Mouse (Mus musculus) embryonic facial prominence, embryonic 12.5 days (tissue): ENCODE measurements around the gene Colec11. TPM values are rescaled to one million over a fixed set of nuclear protein-coding genes. Genes with fewer than 3 reads are reported as not detected.

Experiments used
- ATAC-seq: fragments of 200-750 bp; cut with Nextera tagmentation; 2 replicates; pipeline ENCODE4 v1.8.0; 2017; ENCODE audit not compliant: insufficient number of reproducible peaks, insufficient read depth, low FRiP score, low TSS enrichment
- H3K27ac ChIP-seq: fragments of 300-500 bp; sonication (generic); 2 replicates; pipeline ENCODE4 v1.5.1; 2016; ENCODE audit warnings: mild to moderate bottlenecking
- H3K27me3 ChIP-seq: fragments of 300-500 bp; sonication (generic); 2 replicates; pipeline ENCODE4 v1.6.1; 2016; ENCODE audit warnings: mild to moderate bottlenecking, moderate library complexity
- H3K36me3 ChIP-seq: fragments of 300-500 bp; sonication (generic); 2 replicates; pipeline ENCODE4 v1.6.1; 2016; ENCODE audit warnings: mild to moderate bottlenecking
- H3K4me1 ChIP-seq: fragments of 300-500 bp; sonication (generic); 2 replicates; pipeline ENCODE4 v1.6.1; 2016
- H3K4me2 ChIP-seq: fragments of 300-500 bp; sonication (generic); replicated peaks from 2 replicates; pipeline ENCODE4 v1.6.1; 2016; ENCODE audit warnings: mild to moderate bottlenecking, moderate library complexity
- H3K4me3 ChIP-seq: fragments of 300-500 bp; sonication (generic); 2 replicates; pipeline ENCODE4 v1.5.1; 2016; ENCODE audit warnings: mild to moderate bottlenecking
- H3K9ac ChIP-seq: fragments of 300-500 bp; sonication (generic); 2 replicates; pipeline ENCODE4 v1.6.1; 2016; ENCODE audit warnings: mild to moderate bottlenecking, moderate library complexity
- H3K9me3 ChIP-seq: fragments of 300-500 bp; sonication (generic); 2 replicates; pipeline ENCODE4 v1.6.1; 2016; ENCODE audit warnings: mild to moderate bottlenecking, moderate library complexity
- WGBS: fragments of 180-500 bp; shearing (Covaris S2); methylation state at CpG from one replicate; pipeline ENCODE4 v1.1.7; 2016; 5-methylcytosine and 5-hydroxymethylcytosine counted together
- polyA plus RNA-seq: library from polyadenylated mRNA; unstranded; fragments of >200 nt; fragmentation: Nextera tagmentation; extraction: Ambion mirVana; gene quantifications from 2 replicates; pipeline ENCODE4 v1.2.1, GENCODE M21; 2016

Colec11 gene
- polyA plus RNA-seq, 1 experiment from 2014 or later: 0.37 TPM

GRCm38 (mm10) chr12:28598110-28598509 lies 25.1 kb downstream of the Colec11 start:
- no peak overlapping the region for H3K9ac ChIP-seq
- 0 out of 2 replicates have a peak, but pooled peaks cover 7% of the 10 kb centered on the region for H3K4me1 ChIP-seq
- ATAC-seq: no peak
- no peak overlapping the region for H3K4me2 ChIP-seq
- WGBS: 53% methylated on average over 3 of the region's 3 CpGs
- no peaks in the 10 kb centered on the region for H3K27me3 ChIP-seq
- H3K9me3 ChIP-seq: no peaks in the 10 kb centered on the region
- H3K27ac ChIP-seq: no peak overlapping the region
- no peak overlapping the region for H3K4me3 ChIP-seq
- no peaks in the 10 kb centered on the region for H3K36me3 ChIP-seq

GRCm38 (mm10) chr12:28597699-28598098 lies 25.5 kb downstream of the Colec11 start:
- WGBS: 90% methylated on average over 9 of the region's 9 CpGs
- Histone ChIP-seq H3K4me3 (no peak overlapping the region), H3K4me1 (0 out of 2 replicates have a peak, but pooled peaks cover 8% of the 10 kb centered on the region), H3K4me2 (no peak overlapping the region), H3K27ac (no peak overlapping the region), H3K27me3 (no peaks in the 10 kb centered on the region), H3K9me3 (no peaks in the 10 kb centered on the region), H3K9ac (no peak overlapping the region), H3K36me3 (no peaks in the 10 kb centered on the region)
- no peak for ATAC-seq

- no peaks in the 10 kb centered on the region for H3K27me3 ChIP-seq
- H3K4me3 ChIP-seq: no peak overlapping the region
- no peak overlapping the region for H3K4me2 ChIP-seq
- no peak overlapping the region for H3K27ac ChIP-seq
- no peak overlapping the region for H3K9ac ChIP-seq
- H3K4me1 ChIP-seq: 0 out of 2 replicates have a peak, but pooled peaks cover 4% of the 10 kb centered on the region
- H3K36me3 ChIP-seq: no peaks in the 10 kb centered on the region
- no peak for ATAC-seq
- H3K9me3 ChIP-seq: no peaks in the 10 kb centered on the region
Observed at GRCm38 (mm10) chr12:28596851-28597250, 26.3 kb downstream of the Colec11 start.

GRCm38 (mm10) chr12:28590428-28590827 lies 32.7 kb downstream of the Colec11 start:
- H3K9ac ChIP-seq: no peak overlapping the region
- H3K4me1 ChIP-seq: 0 out of 2 replicates have a peak, but pooled peaks cover 2% of the 10 kb centered on the region
- H3K4me3 ChIP-seq: no peak overlapping the region
- no peaks in the 10 kb centered on the region for H3K9me3 ChIP-seq
- H3K4me2 ChIP-seq: no peak overlapping the region
- 52% methylated on average over 13 of the region's 13 CpGs for WGBS
- ATAC-seq: no peak
- no peak overlapping the region for H3K27ac ChIP-seq
- H3K36me3 ChIP-seq: no peaks in the 10 kb centered on the region
- H3K27me3 ChIP-seq: peaks cover 3% of the 10 kb centered on the region; the same call in 1 of the 2 replicates

- H3K36me3 ChIP-seq: no peaks in the 10 kb centered on the region
- H3K4me3 ChIP-seq: peak overlapping the region; percentile 42
- no peak overlapping the region for H3K27ac ChIP-seq
- H3K4me1 ChIP-seq: 0 out of 2 replicates have a peak, but pooled peaks cover 2% of the 10 kb centered on the region
- peak overlapping the region; percentile 70 for H3K4me2 ChIP-seq
- ATAC-seq: peak; percentile 84
- peak overlapping the region; percentile 50; the same call in 1 of the 2 replicates for H3K9ac ChIP-seq
- no peaks in the 10 kb centered on the region for H3K9me3 ChIP-seq
- WGBS: 8% methylated on average over 24 of the region's 24 CpGs
- H3K27me3 ChIP-seq: peaks cover 3% of the 10 kb centered on the region; the same call in 1 of the 2 replicates
Observed at GRCm38 (mm10) chr12:28589090-28589868, 33.9 kb downstream of the Colec11 start.

GRCm38 (mm10) chr12:28587949-28588348 lies 35.2 kb downstream of the Colec11 start:
- peaks cover 3% of the 10 kb centered on the region; the same call in 1 of the 2 replicates for H3K27me3 ChIP-seq
- no peak overlapping the region for H3K4me2 ChIP-seq
- H3K27ac ChIP-seq: no peak overlapping the region
- no peak overlapping the region for H3K4me3 ChIP-seq
- no peak for ATAC-seq
- H3K9ac ChIP-seq: no peak overlapping the region
- WGBS: 79% methylated on average over 6 of the region's 6 CpGs
- 0 out of 2 replicates have a peak, but pooled peaks cover under 1% of the 10 kb centered on the region for H3K4me1 ChIP-seq
- no peaks in the 10 kb centered on the region for H3K36me3 ChIP-seq
- H3K9me3 ChIP-seq: no peaks in the 10 kb centered on the region

GRCm38 (mm10) chr12:28584036-28584435 lies 39.1 kb downstream of the Colec11 start:
- H3K4me2 ChIP-seq: no peak overlapping the region
- H3K9ac ChIP-seq: no peak overlapping the region
- no peaks in the 10 kb centered on the region for H3K4me1 ChIP-seq
- no peak overlapping the region for H3K27ac ChIP-seq
- 0 out of 2 replicates have a peak, but pooled peaks cover 3% of the 10 kb centered on the region for H3K27me3 ChIP-seq
- 57% methylated on average over 2 of the region's 3 CpGs for WGBS
- H3K36me3 ChIP-seq: no peaks in the 10 kb centered on the region
- H3K4me3 ChIP-seq: no peak overlapping the region
- no peak for ATAC-seq
- H3K9me3 ChIP-seq: no peaks in the 10 kb centered on the region

- H3K36me3 ChIP-seq: no peaks in the 10 kb centered on the region
- ATAC-seq: no peak
- H3K4me1 ChIP-seq: no peaks in the 10 kb centered on the region
- no peak within 1 kb of the TSS for H3K4me2 ChIP-seq
- no peaks in the 10 kb centered on the region for H3K27me3 ChIP-seq
- H3K9me3 ChIP-seq: no peaks in the 10 kb centered on the region
- H3K4me3 ChIP-seq: no peak within 1 kb of the TSS
- WGBS: 81% methylated on average over 8 of the region's 8 CpGs
- no peak within 1 kb of the TSS for H3K9ac ChIP-seq
- H3K27ac ChIP-seq: no peak within 1 kb of the TSS
Observed at GRCm38 (mm10) chr12:28582423-28582822, 40.8 kb downstream of the Colec11 start, which contains the start of gene Allc. TSS of gene Allc (minus strand) at chr12:28582523.

GRCm38 (mm10) chr12:28579132-28579531 lies 44.0 kb downstream of the Colec11 start:
- Histone ChIP-seq H3K36me3 (no peaks in the 10 kb centered on the region), H3K4me2 (no peak overlapping the region), H3K4me3 (no peak overlapping the region), H3K9me3 (no peaks in the 10 kb centered on the region), H3K9ac (no peak overlapping the region), H3K27me3 (no peaks in the 10 kb centered on the region), H3K4me1 (no peaks in the 10 kb centered on the region), H3K27ac (no peak overlapping the region)
- ATAC-seq: no peak
- WGBS: 30% methylated on average over 4 of the region's 4 CpGs

- WGBS: 87% methylated on average over 3 of the region's 3 CpGs
- no peaks in the 10 kb centered on the region for H3K4me1 ChIP-seq
- H3K27ac ChIP-seq: no peak overlapping the region
- H3K4me3 ChIP-seq: no peak overlapping the region
- no peak overlapping the region for H3K9ac ChIP-seq
- no peak for ATAC-seq
- H3K27me3 ChIP-seq: no peaks in the 10 kb centered on the region
- no peaks in the 10 kb centered on the region for H3K36me3 ChIP-seq
- no peak overlapping the region for H3K4me2 ChIP-seq
- H3K9me3 ChIP-seq: no peaks in the 10 kb centered on the region
Observed at GRCm38 (mm10) chr12:28578147-28578546, 45.0 kb downstream of the Colec11 start.

GRCm38 (mm10) chr12:28575366-28576070 lies 47.7 kb downstream of the Colec11 start:
- no peak overlapping the region for H3K9ac ChIP-seq
- H3K4me1 ChIP-seq: no peaks in the 10 kb centered on the region
- H3K27ac ChIP-seq: no peak overlapping the region
- no peak for ATAC-seq
- H3K4me2 ChIP-seq: no peak overlapping the region
- H3K4me3 ChIP-seq: no peak overlapping the region
- 72% methylated on average over 6 of the region's 6 CpGs for WGBS
- H3K27me3 ChIP-seq: no peaks in the 10 kb centered on the region
- H3K36me3 ChIP-seq: no peaks in the 10 kb centered on the region
- H3K9me3 ChIP-seq: no peaks in the 10 kb centered on the region

- no peaks in the 10 kb centered on the region for H3K36me3 ChIP-seq
- no peak for ATAC-seq
Observed at GRCm38 (mm10) chr12:28572241-28572640, 50.9 kb downstream of the Colec11 start.

More at GRCm38 (mm10) chr12:28572241-28572640, 50.9 kb downstream of the Colec11 start:
- 94% methylated on average over 2 of the region's 2 CpGs for WGBS
- Histone ChIP-seq H3K27ac (no peak overlapping the region), H3K9me3 (no peaks in the 10 kb centered on the region), H3K9ac (no peak overlapping the region), H3K27me3 (no peaks in the 10 kb centered on the region), H3K4me1 (no peaks in the 10 kb centered on the region), H3K4me3 (no peak overlapping the region), H3K4me2 (no peak overlapping the region)
